Comparison of ENCODE assay signal across 14 mouse cellular contexts in genomic region chr7:98667956-98668746, GRCm38 (mm10). TPM values are rescaled to one million over a fixed set of nuclear protein-coding genes. Genes with fewer than 3 reads are reported as not detected.
DNase-seq lines count a peak whose midpoint lies in the region; ATAC-seq and TF ChIP-seq lines count a peak whose summit lies in the region.
"Had no signal": no experiment of that assay in that cellular context is flagged by ENCODE, and none has a peak within 500 bp of the region (broad histone marks: within the 10 kb centered on the region; RNA-seq: fewer than 3 reads in every experiment).

No protein-coding gene starts in this region.

- H3K27me3 ChIP-seq in lung, embryonic 14.5 days (ENCODE audit: insufficient read depth, low read length): no peaks in the 10 kb centered on the region
- H3K27me3 ChIP-seq in stomach, postnatal 0 days (ENCODE audit: control insufficient read depth, insufficient read depth, low read length): no peaks in the 10 kb centered on the region
- no peaks in the 10 kb centered on the region for H3K27me3 ChIP-seq in thymus, adult 2 months (ENCODE audit: control insufficient read depth, insufficient read depth, low read length)
- H3K27me3 ChIP-seq: hindbrain, embryonic 12.5 days; liver, embryonic 13.5 days had no signal

- H3K4me1 ChIP-seq in lung, embryonic 14.5 days (ENCODE audit: insufficient read depth): peaks cover 20% of the 10 kb centered on the region
- 0 out of 2 replicates have a peak, but pooled peaks cover 5% of the 10 kb centered on the region for H3K4me1 ChIP-seq in stomach, postnatal 0 days (replicated peaks; ENCODE audit: control insufficient read depth, insufficient read depth)
- H3K4me1 ChIP-seq in thymus, adult 2 months (replicated peaks; ENCODE audit: control insufficient read depth, insufficient read depth, low read length): no peaks in the 10 kb centered on the region

- DNase-seq in lung, embryonic 14.5 days: peak; percentile 46
- no peak for DNase-seq in lung, postnatal 25 days (ENCODE audit: low spot score)
- peak; percentile 58 for DNase-seq in embryo, embryonic 11 days
- peak; percentile 85 for DNase-seq in forelimb bud, embryonic 11.5 days (ENCODE audit: low read depth, low spot score)
- no peak for DNase-seq in stomach, postnatal 0 days (ENCODE audit: low spot score)
- no peak for DNase-seq in spleen, postnatal 36 days (ENCODE audit: low spot score in 2 of 2)
- DNase-seq in thymus, adult 2 months: no peak
- DNase-seq: cerebellum, postnatal 14 days; forebrain, postnatal 0 days; kidney, adult 8-10 months; liver, embryonic 13.5 days; right cerebral cortex, postnatal 25 days had no signal

- no peak overlapping the region for H3K9ac ChIP-seq in lung, embryonic 14.5 days
- H3K9ac ChIP-seq in stomach, postnatal 0 days (ENCODE audit: low read length): no peak overlapping the region
- H3K9ac ChIP-seq: forebrain, postnatal 0 days; hindbrain, embryonic 12.5 days; liver, embryonic 13.5 days had no signal

- no peak overlapping the region for H3K4me3 ChIP-seq in lung, embryonic 14.5 days (ENCODE audit: low read depth, low read length)
- no peak overlapping the region for H3K4me3 ChIP-seq in stomach, postnatal 0 days (ENCODE audit: low read depth, low read length)
- H3K4me3 ChIP-seq in thymus, adult 2 months (ENCODE audit: control insufficient read depth, insufficient read depth, low read length): no peak overlapping the region
- H3K4me3 ChIP-seq: hindbrain, embryonic 12.5 days; liver, embryonic 13.5 days had no signal

- H3K36me3 ChIP-seq in lung, embryonic 14.5 days (ENCODE audit: insufficient read depth): no peaks in the 10 kb centered on the region
- H3K36me3 ChIP-seq in stomach, postnatal 0 days (ENCODE audit: control insufficient read depth, insufficient read depth, low read length): no peaks in the 10 kb centered on the region
- no peaks in the 10 kb centered on the region for H3K36me3 ChIP-seq in thymus, adult 2 months (ENCODE audit: control insufficient read depth, insufficient read depth, low read length)
- H3K36me3 ChIP-seq: hindbrain, embryonic 12.5 days; liver, embryonic 13.5 days had no signal

- no peaks in the 10 kb centered on the region for H3K9me3 ChIP-seq in lung, embryonic 14.5 days (ENCODE audit: low read depth, low read length)
- H3K9me3 ChIP-seq in stomach, postnatal 0 days (ENCODE audit: control insufficient read depth, low read length): no peaks in the 10 kb centered on the region
- H3K9me3 ChIP-seq: hindbrain, embryonic 12.5 days; liver, embryonic 13.5 days had no signal

- ATAC-seq in lung, embryonic 14.5 days (ENCODE audit: insufficient read depth): no peak
- no peak for ATAC-seq in stomach, postnatal 0 days (ENCODE audit: low FRiP score, low TSS enrichment)
- ATAC-seq: forebrain, postnatal 0 days had no signal

- 58% methylated on average over 6 of the region's 6 CpGs for WGBS in lung, embryonic 14.5 days
- 50% methylated on average over 6 of the region's 6 CpGs for WGBS in stomach, postnatal 0 days
- 92% methylated on average over 6 of the region's 6 CpGs for WGBS in thymus, adult 2 months

- H3K27ac ChIP-seq in lung, embryonic 14.5 days (ENCODE audit: low read depth): no peak overlapping the region; the same call in 1 of the 2 replicates
- peak overlapping the region; percentile 13; the same call in 1 of the 2 replicates for H3K27ac ChIP-seq in stomach, postnatal 0 days (replicated peaks)
- H3K27ac ChIP-seq in thymus, adult 2 months (ENCODE audit: control insufficient read depth, insufficient read depth, low read length): no peak overlapping the region
- H3K27ac ChIP-seq: hindbrain, embryonic 12.5 days; liver, embryonic 13.5 days; macrophage had no signal

- TF ChIP-seq POLR2A in thymus, adult 2 months (IDR thresholded peaks at IDR 0.05; ENCODE audit: control insufficient read depth, extremely low read depth, insufficient read depth, low read length, poor library complexity): no peak

- no peak for TF ChIP-seq EP300 in stomach, postnatal 0 days (optimal IDR thresholded peaks at IDR 0.05)

- no peak overlapping the region for H3K4me2 ChIP-seq in lung, embryonic 14.5 days
- no peak overlapping the region for H3K4me2 ChIP-seq in stomach, postnatal 0 days (replicated peaks; ENCODE audit: low read depth)
- H3K4me2 ChIP-seq: hindbrain, embryonic 12.5 days; liver, embryonic 13.5 days had no signal

- TF ChIP-seq CTCF in lung, embryonic 14.5 days (IDR thresholded peaks at IDR 0.05; ENCODE audit: low read depth): no peak
- TF ChIP-seq CTCF in stomach, postnatal 0 days (IDR thresholded peaks at IDR 0.05; ENCODE audit: low read depth): no peak
- TF ChIP-seq CTCF in thymus, adult 2 months (IDR thresholded peaks at IDR 0.05; ENCODE audit: borderline replicate concordance, control insufficient read depth, extremely low read depth, insufficient read depth, low read length, poor library complexity): no peak

RNA-seq across cellular contexts. Expression of gene Emsy, which starts 11.6 kb away (rescaled TPM):
- polyA plus RNA-seq in lung, embryonic 14.5 days (2014; fragmentation: Nextera tagmentation; extraction: Ambion mirVana): 45.5 and 47.4 TPM in 2 replicates
- polyA plus RNA-seq in stomach, postnatal 0 days (2015; fragmentation: Nextera tagmentation; extraction: Ambion mirVana): 5.0 and 6.3 TPM in 2 replicates
- 52.8 and 53.5 TPM in 2 replicates for polyA plus RNA-seq in thymus, adult 2 months (2012; rRNA removed)

RNA-seq across cellular contexts. Expression of gene Thap12, which starts 34.8 kb away (rescaled TPM):
- polyA plus RNA-seq in lung, embryonic 14.5 days (2014; fragmentation: Nextera tagmentation; extraction: Ambion mirVana): 81.3 and 81.9 TPM in 2 replicates
- 29.7 and 33.3 TPM in 2 replicates for polyA plus RNA-seq in stomach, postnatal 0 days (2015; fragmentation: Nextera tagmentation; extraction: Ambion mirVana)
- 10.7 and 11.8 TPM in 2 replicates for polyA plus RNA-seq in thymus, adult 2 months (2012; rRNA removed)

Comparison
In these comparisons a context has a peak if more than half of its experiments do, and no peak if none do; other contexts are left out.
1. DNase-seq: peak in lung, embryonic 14.5 days (single experiment), embryo, embryonic 11 days (single experiment) and forelimb bud, embryonic 11.5 days (single experiment); none in lung, postnatal 25 days (single experiment), stomach, postnatal 0 days (single experiment), spleen, postnatal 36 days (0 of 2) and thymus, adult 2 months (single experiment).